Mouse (Mus musculus) forebrain, postnatal 0 days (tissue): Measurements from ENCODE around the gene Pepd. TPM values are rescaled to one million over a fixed set of nuclear protein-coding genes. Genes with fewer than 3 reads are reported as not detected.

Source experiments
- ATAC-seq: fragments of 200-750 bp; cut with Nextera tagmentation; 2 replicates; pipeline ENCODE4 v1.8.0; 2017; ENCODE audit warnings: mild to moderate bottlenecking, moderate library complexity
- DNase-seq: peaks from one replicate; pipeline ENCODE4 v3.0.0-alpha.2; 2015
- H3K27ac ChIP-seq: fragments of 300-500 bp; sonication (generic); 2 replicates; pipeline ENCODE4 v1.5.1; 2014; ENCODE audit warnings: low read depth, mild to moderate bottlenecking, antibody characterized with exemption, low read length, moderate library complexity, mixed read lengths
- H3K27me3 ChIP-seq: fragments of 300-500 bp; sonication (generic); 2 replicates; pipeline ENCODE4 v1.6.1; 2014; ENCODE audit warnings: mild to moderate bottlenecking, low read length, mixed read lengths; ENCODE audit not compliant: insufficient read depth
- H3K36me3 ChIP-seq: fragments of 300-500 bp; sonication (generic); 2 replicates; pipeline ENCODE4 v1.6.1; 2014; ENCODE audit warnings: mild to moderate bottlenecking, moderate library complexity; ENCODE audit not compliant: insufficient read depth
- H3K4me1 ChIP-seq: fragments of 300-500 bp; sonication (generic); 2 replicates; pipeline ENCODE4 v1.6.1; 2014; ENCODE audit warnings: antibody characterized with exemption; ENCODE audit not compliant: insufficient read depth
- H3K4me2 ChIP-seq: fragments of 300-500 bp; sonication (generic); 2 replicates; pipeline ENCODE4 v1.6.1; 2014; ENCODE audit warnings: low read depth, mild to moderate bottlenecking, moderate library complexity
- H3K4me3 ChIP-seq: fragments of 300-500 bp; sonication (generic); 2 replicates; pipeline ENCODE4 v1.5.1; 2014; ENCODE audit warnings: low read depth, low read length, mixed read lengths
- H3K9ac ChIP-seq: fragments of 300-500 bp; sonication (generic); 2 replicates; pipeline ENCODE4 v1.6.1; 2014; ENCODE audit warnings: mild to moderate bottlenecking
- H3K9me3 ChIP-seq: fragments of 300-500 bp; sonication (generic); 2 replicates; pipeline ENCODE4 v1.6.1; 2016; ENCODE audit warnings: low read length
- CTCF ChIP-seq: sonication (generic); IDR thresholded peaks from 2 replicates; pipeline ENCODE4 v1.5.1; 2016; ENCODE audit warnings: antibody characterized with exemption, control low read depth, low read depth
- WGBS: fragments of 180-500 bp; shearing (Covaris S2); extraction: QIAGEN DNeasy Blood & Tissue Kit; methylation state at CpG from one replicate; pipeline ENCODE4 v1.1.7; 2014; 5-methylcytosine and 5-hydroxymethylcytosine counted together
- polyA plus RNA-seq: library from polyadenylated mRNA; unstranded; fragments of >200 nt; fragmentation: Nextera tagmentation; extraction: Ambion mirVana; gene quantifications from 2 replicates; pipeline ENCODE4 v1.2.1, GENCODE M21; 2015
- total RNA-seq: library from RNA; depleted of rRNA; stranded (reverse); fragments of >200 nt; gene quantifications from 2 replicates; pipeline ENCODE4 v1.2.3, GENCODE M21; 2014

Pepd gene
- total and polyA plus RNA-seq, 2 experiments from 2014 or later: 41.2 to 60.4 TPM

DNA sequence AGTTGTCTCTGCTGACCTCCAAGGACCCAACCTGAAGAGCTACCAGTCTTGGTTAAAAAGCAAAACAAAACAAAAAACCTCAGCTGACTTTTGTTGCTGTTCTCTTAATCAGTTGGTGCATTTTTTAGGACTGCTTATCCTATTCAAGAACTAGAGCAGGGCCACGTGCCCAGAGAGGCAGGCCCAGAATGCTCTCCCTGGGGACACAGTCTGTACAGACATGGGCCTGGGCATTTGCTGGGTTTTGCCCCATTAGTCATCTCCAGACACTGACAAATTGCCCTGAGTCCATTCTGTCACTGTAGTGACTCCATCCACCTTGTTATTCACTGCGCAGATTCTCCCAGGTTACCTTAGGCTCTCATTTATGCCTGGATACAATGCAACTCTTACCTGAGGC, 103.1 kb downstream of the Pepd start:
- H3K4me1 ChIP-seq: no peaks in the 10 kb centered on the region
- no peak overlapping the region for H3K9ac ChIP-seq
- WGBS: 72% methylated on average over 2 of the region's 2 CpGs
- ATAC-seq (no peak), DNase-seq (no peak)
- no peaks in the 10 kb centered on the region for H3K27me3 ChIP-seq
- TF ChIP-seq CTCF: no peak
- no peaks in the 10 kb centered on the region for H3K36me3 ChIP-seq
- no peaks in the 10 kb centered on the region for H3K9me3 ChIP-seq
- H3K27ac ChIP-seq: no peak overlapping the region
- no peak overlapping the region for H3K4me2 ChIP-seq
- no peak overlapping the region for H3K4me3 ChIP-seq

- ATAC-seq (no peak), DNase-seq (no peak)
- Histone ChIP-seq H3K27ac (no peak overlapping the region), H3K9me3 (no peaks in the 10 kb centered on the region), H3K27me3 (no peaks in the 10 kb centered on the region), H3K9ac (no peak overlapping the region), H3K36me3 (peaks cover 6% of the 10 kb centered on the region; the same call in 1 of the 2 replicates), H3K4me1 (no peaks in the 10 kb centered on the region), H3K4me2 (no peak overlapping the region), H3K4me3 (no peak overlapping the region)
- no peak for TF ChIP-seq CTCF
- WGBS: 77% methylated on average over 10 of the region's 10 CpGs
Observed at GRCm38 (mm10) chr7:35021365-35021764, 109.2 kb downstream of the Pepd start.

GRCm38 (mm10) chr7:35023251-35023650, 111.1 kb downstream of the Pepd start:
- TF ChIP-seq CTCF: no peak; the same call in 1 of the 2 replicates
- no peak for DNase-seq
- no peak overlapping the region for H3K9ac ChIP-seq
- no peaks in the 10 kb centered on the region for H3K4me1 ChIP-seq
- no peaks in the 10 kb centered on the region for H3K9me3 ChIP-seq
- H3K27me3 ChIP-seq: no peaks in the 10 kb centered on the region
- H3K27ac ChIP-seq: no peak overlapping the region
- no peak overlapping the region for H3K4me3 ChIP-seq
- no peak overlapping the region for H3K4me2 ChIP-seq
- 84% methylated on average over 4 of the region's 4 CpGs for WGBS
- H3K36me3 ChIP-seq: peaks cover 6% of the 10 kb centered on the region; the same call in 1 of the 2 replicates
- no peak for ATAC-seq

GRCm38 (mm10) chr7:35024426-35024825, 112.2 kb downstream of the Pepd start:
- no peaks in the 10 kb centered on the region for H3K4me1 ChIP-seq
- peaks cover 6% of the 10 kb centered on the region; the same call in 1 of the 2 replicates for H3K36me3 ChIP-seq
- 82% methylated on average over 1 of the region's 1 CpGs for WGBS
- ATAC-seq (no peak), DNase-seq (no peak)
- H3K9me3 ChIP-seq: no peaks in the 10 kb centered on the region
- TF ChIP-seq CTCF: no peak
- no peak overlapping the region for H3K27ac ChIP-seq
- H3K4me3 ChIP-seq: no peak overlapping the region
- no peaks in the 10 kb centered on the region for H3K27me3 ChIP-seq
- no peak overlapping the region for H3K9ac ChIP-seq
- H3K4me2 ChIP-seq: no peak overlapping the region

DNA sequence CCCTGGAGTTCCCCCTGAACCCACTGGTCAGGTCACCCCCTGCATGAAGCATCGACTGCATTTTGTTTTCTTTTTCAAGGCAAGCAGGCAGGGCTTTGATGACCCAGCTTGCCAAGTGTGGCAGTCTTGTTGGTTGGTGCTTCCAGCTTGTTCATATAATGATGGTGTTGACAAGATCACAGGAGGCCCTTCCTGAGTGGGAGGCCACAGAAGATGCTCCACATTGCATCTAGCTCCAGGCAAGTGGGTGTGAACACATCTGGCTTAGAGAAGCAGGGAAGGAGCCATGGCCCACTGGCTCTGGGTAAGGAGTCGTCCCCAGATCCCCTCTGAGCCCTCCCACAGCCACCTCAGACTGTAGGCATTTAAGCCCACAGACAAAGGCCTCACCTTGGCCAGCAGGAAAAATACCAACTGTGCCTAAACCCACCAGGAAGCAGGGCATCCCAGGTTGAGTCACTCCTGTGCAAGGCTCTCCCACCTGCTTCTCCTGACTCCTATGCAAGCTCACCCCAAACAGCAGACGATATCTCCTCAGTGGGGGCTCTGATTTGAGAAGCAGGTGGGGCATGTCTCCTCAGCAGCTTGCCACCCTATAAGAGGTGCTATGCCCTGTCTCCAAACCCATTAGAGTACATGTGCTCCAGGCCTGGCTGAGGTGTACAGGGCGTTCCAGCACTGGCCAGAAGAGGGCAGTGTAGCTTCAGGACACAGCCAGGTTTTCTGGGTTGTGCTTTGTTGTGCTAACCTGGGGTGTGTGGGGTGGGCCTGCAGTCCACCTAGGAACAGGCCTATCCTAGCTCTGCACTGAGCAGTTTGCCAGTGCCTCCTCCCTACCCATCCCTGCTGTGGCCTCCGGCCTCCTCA, 113.5 kb downstream of the Pepd start:
- H3K36me3 ChIP-seq: peaks cover 6% of the 10 kb centered on the region; the same call in 1 of the 2 replicates
- no peaks in the 10 kb centered on the region for H3K4me1 ChIP-seq
- no peak overlapping the region for H3K9ac ChIP-seq
- DNase-seq (peak; percentile 80), ATAC-seq (peak; percentile 63; the same call in 1 of the 2 replicates)
- H3K27ac ChIP-seq: no peak overlapping the region
- no peaks in the 10 kb centered on the region for H3K27me3 ChIP-seq
- WGBS: 44% methylated on average over 5 of the region's 5 CpGs
- no peak overlapping the region for H3K4me2 ChIP-seq
- H3K9me3 ChIP-seq: no peaks in the 10 kb centered on the region
- no peak overlapping the region for H3K4me3 ChIP-seq
- peak; percentile 95 for TF ChIP-seq CTCF

- Histone ChIP-seq H3K27ac (no peak overlapping the region), H3K4me2 (no peak overlapping the region), H3K9me3 (no peaks in the 10 kb centered on the region), H3K9ac (no peak overlapping the region), H3K36me3 (peaks cover 3% of the 10 kb centered on the region; the same call in 1 of the 2 replicates), H3K4me1 (no peaks in the 10 kb centered on the region), H3K27me3 (no peaks in the 10 kb centered on the region), H3K4me3 (no peak overlapping the region)
- TF ChIP-seq CTCF: no peak
- DNase-seq: no peak
- no peak for ATAC-seq
- 77% methylated on average over 4 of the region's 4 CpGs for WGBS
Observed at GRCm38 (mm10) chr7:35026276-35026630, 114.1 kb downstream of the Pepd start.

- H3K4me3 ChIP-seq: no peak overlapping the region
- no peaks in the 10 kb centered on the region for H3K4me1 ChIP-seq
- DNase-seq (peak; percentile 50), ATAC-seq (no peak)
- H3K9me3 ChIP-seq: no peaks in the 10 kb centered on the region
- 77% methylated on average over 3 of the region's 3 CpGs for WGBS
- peaks cover 7% of the 10 kb centered on the region for H3K36me3 ChIP-seq
- H3K27me3 ChIP-seq: no peaks in the 10 kb centered on the region
- no peak overlapping the region for H3K9ac ChIP-seq
- peak; percentile 60 for TF ChIP-seq CTCF
- H3K4me2 ChIP-seq: no peak overlapping the region
- no peak overlapping the region for H3K27ac ChIP-seq
Observed at GRCm38 (mm10) chr7:35026838-35027291, 114.7 kb downstream of the Pepd start.
